Mouse (Mus musculus) liver, postnatal 0 days (tissue): ENCODE measurements around the gene 2210408I21Rik. TPM values are rescaled to one million over a fixed set of nuclear protein-coding genes. Genes with fewer than 3 reads are reported as not detected.

Experiments
- ATAC-seq: fragments of 200-750 bp; cut with Nextera tagmentation; 2 replicates; pipeline ENCODE4 v1.8.0; 2017; ENCODE audit warnings: mild to moderate bottlenecking, moderate library complexity
- DNase-seq: peaks from one replicate; pipeline ENCODE4 v3.0.0-alpha.2; 2016
- H3K27ac ChIP-seq: fragments of 300-500 bp; sonication (generic); 2 replicates; pipeline ENCODE4 v1.5.1; 2014; ENCODE audit warnings: antibody characterized with exemption, moderate library complexity, mild to moderate bottlenecking, low read depth
- H3K27me3 ChIP-seq: fragments of 300-500 bp; sonication (generic); 2 replicates; pipeline ENCODE4 v1.6.1; 2014; ENCODE audit warnings: low read length, control low read depth, mixed read lengths; ENCODE audit not compliant: insufficient read depth
- H3K36me3 ChIP-seq: fragments of 300-500 bp; sonication (generic); replicated peaks from 2 replicates; pipeline ENCODE4 v1.6.1; 2014; ENCODE audit warnings: mild to moderate bottlenecking, control low read depth, low read length, moderate library complexity, mixed read lengths; ENCODE audit not compliant: insufficient read depth
- H3K4me1 ChIP-seq: fragments of 300-500 bp; sonication (generic); 2 replicates; pipeline ENCODE4 v1.6.1; 2014; ENCODE audit warnings: antibody characterized with exemption, mild to moderate bottlenecking, control low read depth; ENCODE audit not compliant: insufficient read depth
- H3K4me2 ChIP-seq: fragments of 300-500 bp; sonication (generic); 2 replicates; pipeline ENCODE4 v1.6.1; 2014; ENCODE audit warnings: low read depth, mild to moderate bottlenecking, low read length, moderate library complexity, mixed read lengths
- H3K4me3 ChIP-seq: fragments of 300-500 bp; sonication (generic); 2 replicates; pipeline ENCODE4 v1.5.1; 2014; ENCODE audit warnings: low read depth, low read length
- H3K9ac ChIP-seq: fragments of 300-500 bp; sonication (generic); replicated peaks from 2 replicates; pipeline ENCODE4 v1.6.1; 2014; ENCODE audit warnings: mild to moderate bottlenecking, moderate library complexity
- H3K9me3 ChIP-seq: fragments of 300-500 bp; sonication (generic); 2 replicates; pipeline ENCODE4 v1.6.1; 2016; ENCODE audit warnings: mild to moderate bottlenecking, control low read depth, low read length, mixed read lengths
- CTCF ChIP-seq: sonication (generic); IDR thresholded peaks from 2 replicates; pipeline ENCODE4 v1.5.1; 2016; ENCODE audit warnings: antibody characterized with exemption, low read depth
- EP300 ChIP-seq: IDR thresholded peaks from 2 replicates; pipeline ENCODE4 v1.6.1; 2016; ENCODE audit warnings: antibody characterized with exemption, low read depth, mild to moderate bottlenecking
- WGBS: fragments of 180-500 bp; shearing (Covaris S2); extraction: QIAGEN DNeasy Blood & Tissue Kit; methylation state at CpG from one replicate; pipeline ENCODE4 v1.1.7; 2014; ENCODE audit not compliant: insufficient replicate concordance; 5-methylcytosine and 5-hydroxymethylcytosine counted together
- polyA plus RNA-seq: library from polyadenylated mRNA; unstranded; fragments of >200 nt; fragmentation: Nextera tagmentation; extraction: Ambion mirVana; gene quantifications from 2 replicates; pipeline ENCODE4 v1.2.1, GENCODE M21; 2015

Gene 2210408I21Rik
- polyA plus RNA-seq, 1 experiment from 2014 or later = 2.0 TPM

DNA sequence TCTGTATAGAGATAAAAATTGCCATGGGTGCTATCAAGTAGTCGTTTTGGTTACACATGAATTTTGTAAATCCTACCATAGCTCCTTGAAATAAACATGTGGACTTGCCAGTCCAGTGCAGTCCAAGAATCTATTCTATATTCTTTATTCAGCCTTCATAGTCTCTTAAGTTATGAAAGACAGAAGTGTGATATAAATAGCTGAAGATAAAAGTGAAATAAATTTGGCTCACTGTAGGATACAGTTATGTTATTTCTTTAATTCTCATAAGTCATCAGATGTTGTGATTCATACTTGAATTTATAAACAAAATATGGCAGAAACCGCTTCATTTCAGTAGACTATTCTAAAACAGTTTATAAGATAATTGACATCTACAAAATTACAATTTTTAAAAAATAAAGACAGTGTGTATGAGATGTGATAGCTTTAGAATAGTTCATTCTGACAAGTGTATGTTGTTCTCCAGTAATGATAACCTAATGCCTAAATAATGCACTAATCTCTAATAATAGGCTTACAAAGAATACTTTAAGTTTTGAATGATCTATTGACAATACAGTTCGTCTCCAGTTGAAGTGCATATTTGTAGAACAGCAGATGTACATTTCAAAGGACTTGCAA is 127.5 kb downstream of the 2210408I21Rik start:
- Histone ChIP-seq H3K9me3 (no peaks in the 10 kb centered on the region), H3K4me1 (no peaks in the 10 kb centered on the region), H3K4me3 (no peak overlapping the region), H3K36me3 (no peaks in the 10 kb centered on the region), H3K4me2 (no peak overlapping the region), H3K27ac (no peak overlapping the region), H3K9ac (no peak overlapping the region), H3K27me3 (no peaks in the 10 kb centered on the region)
- TF ChIP-seq CTCF (no peak), EP300 (no peak)
- 60% methylated on average over 3 of the region's 3 CpGs for WGBS
- ATAC-seq = no peak
- DNase-seq = no peak

DNA sequence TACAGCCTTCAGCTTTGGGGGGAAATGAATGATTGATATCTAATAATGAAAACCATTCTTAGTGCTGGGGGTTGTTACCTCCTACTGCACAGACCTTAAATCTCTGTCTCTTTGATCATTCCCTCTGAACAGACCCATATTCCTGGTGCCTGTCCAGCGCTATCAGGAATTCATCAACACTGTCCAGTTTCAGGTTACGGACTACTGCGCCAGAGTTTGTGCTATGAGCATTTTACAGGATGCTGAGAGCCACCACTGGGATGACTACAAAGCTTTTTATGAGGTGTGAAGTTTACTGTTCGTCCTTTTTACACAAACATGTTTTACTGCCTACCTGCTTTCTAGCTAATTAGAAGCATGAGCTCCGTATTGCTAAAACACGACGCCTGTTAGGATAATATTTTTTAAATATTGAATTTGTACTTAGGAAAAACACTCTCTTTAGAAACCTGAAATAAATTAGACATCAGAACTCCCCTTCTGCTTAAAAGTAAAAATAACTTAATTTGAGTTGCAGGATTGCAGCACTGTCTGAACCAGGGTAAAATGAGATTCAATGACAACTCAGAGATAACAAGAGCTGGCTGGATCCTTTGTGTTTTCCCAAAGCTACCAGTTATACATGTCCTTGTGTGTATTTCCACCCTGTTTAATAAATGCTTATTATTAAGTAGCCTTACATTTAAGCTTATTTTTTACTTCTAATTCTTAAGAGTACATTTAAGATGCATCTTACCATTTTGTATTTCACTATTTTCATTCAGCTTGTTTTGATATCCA is 128.2 kb downstream of the 2210408I21Rik start:
- Histone ChIP-seq H3K36me3 (no peaks in the 10 kb centered on the region), H3K4me1 (no peaks in the 10 kb centered on the region), H3K9ac (no peak overlapping the region), H3K4me2 (no peak overlapping the region), H3K9me3 (no peaks in the 10 kb centered on the region), H3K27ac (no peak overlapping the region), H3K27me3 (no peaks in the 10 kb centered on the region), H3K4me3 (no peak overlapping the region)
- TF ChIP-seq CTCF (no peak), EP300 (no peak)
- WGBS = 84% methylated on average over 7 of the region's 7 CpGs
- no peak for ATAC-seq
- DNase-seq = no peak

DNA sequence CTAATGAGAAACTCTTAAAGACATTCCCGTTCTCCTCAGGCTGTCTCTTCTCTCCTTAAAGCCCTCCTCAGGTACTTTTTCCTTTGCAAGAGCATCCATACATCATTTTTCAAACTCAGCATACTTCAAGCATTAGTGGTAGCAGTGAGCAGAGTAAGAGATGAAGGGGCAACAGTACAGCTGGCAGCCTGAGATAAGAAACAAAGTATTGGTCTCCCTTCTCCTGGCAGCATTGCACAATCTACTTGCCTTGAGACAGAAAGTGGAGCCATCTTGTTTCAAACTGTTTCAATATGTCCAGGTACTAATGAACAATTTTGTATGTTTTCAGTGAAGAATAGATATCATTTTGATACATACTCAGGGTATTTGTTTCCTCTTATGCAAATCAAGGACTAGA is 129.1 kb downstream of the 2210408I21Rik start:
- no peak overlapping the region for H3K9ac ChIP-seq
- no peak overlapping the region for H3K4me2 ChIP-seq
- no peaks in the 10 kb centered on the region for H3K9me3 ChIP-seq
- 65% methylated on average over 1 of the region's 1 CpGs for WGBS
- no peak overlapping the region for H3K4me3 ChIP-seq
- no peaks in the 10 kb centered on the region for H3K36me3 ChIP-seq
- no peaks in the 10 kb centered on the region for H3K27me3 ChIP-seq
- TF ChIP-seq EP300 = no peak
- TF ChIP-seq CTCF = no peak
- H3K4me1 ChIP-seq = no peaks in the 10 kb centered on the region
- no peak overlapping the region for H3K27ac ChIP-seq
- no peak for ATAC-seq
- no peak for DNase-seq

DNA sequence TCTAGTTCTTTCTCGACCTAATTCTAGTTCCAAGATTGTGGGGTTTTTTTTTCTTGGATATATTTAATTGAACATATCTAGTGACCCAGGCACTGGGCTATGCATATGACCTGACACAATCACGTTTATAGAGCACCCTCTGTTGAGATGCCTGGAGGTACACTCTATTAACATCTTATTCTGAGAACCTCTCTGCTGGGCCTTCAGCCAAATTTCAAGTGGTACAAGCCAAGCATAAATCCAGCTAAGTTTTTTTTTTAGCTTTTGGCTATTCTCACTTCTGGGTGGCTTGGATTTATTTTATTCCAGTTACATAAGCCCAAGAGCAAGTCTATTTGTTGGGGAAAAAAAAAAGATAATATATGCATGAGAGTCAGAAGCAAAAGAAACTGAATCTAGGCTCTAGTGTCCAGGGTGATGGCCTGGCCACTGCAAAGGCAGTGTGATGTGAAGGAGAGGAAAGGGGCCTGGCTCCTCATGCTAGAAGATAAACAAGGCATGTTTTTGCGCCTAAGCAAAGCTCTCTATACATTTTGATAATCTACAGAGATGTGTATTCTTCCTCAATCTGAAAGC is 139.9 kb downstream of the 2210408I21Rik start:
- no peaks in the 10 kb centered on the region for H3K4me1 ChIP-seq
- TF ChIP-seq EP300 (no peak), CTCF (no peak)
- H3K36me3 ChIP-seq = no peaks in the 10 kb centered on the region
- no peak for DNase-seq
- no peak overlapping the region for H3K4me2 ChIP-seq
- H3K4me3 ChIP-seq = no peak overlapping the region
- WGBS = 51% methylated on average over 3 of the region's 3 CpGs
- H3K9ac ChIP-seq = no peak overlapping the region
- no peak for ATAC-seq
- no peaks in the 10 kb centered on the region for H3K27me3 ChIP-seq
- H3K27ac ChIP-seq = no peak overlapping the region
- H3K9me3 ChIP-seq = no peaks in the 10 kb centered on the region

DNA sequence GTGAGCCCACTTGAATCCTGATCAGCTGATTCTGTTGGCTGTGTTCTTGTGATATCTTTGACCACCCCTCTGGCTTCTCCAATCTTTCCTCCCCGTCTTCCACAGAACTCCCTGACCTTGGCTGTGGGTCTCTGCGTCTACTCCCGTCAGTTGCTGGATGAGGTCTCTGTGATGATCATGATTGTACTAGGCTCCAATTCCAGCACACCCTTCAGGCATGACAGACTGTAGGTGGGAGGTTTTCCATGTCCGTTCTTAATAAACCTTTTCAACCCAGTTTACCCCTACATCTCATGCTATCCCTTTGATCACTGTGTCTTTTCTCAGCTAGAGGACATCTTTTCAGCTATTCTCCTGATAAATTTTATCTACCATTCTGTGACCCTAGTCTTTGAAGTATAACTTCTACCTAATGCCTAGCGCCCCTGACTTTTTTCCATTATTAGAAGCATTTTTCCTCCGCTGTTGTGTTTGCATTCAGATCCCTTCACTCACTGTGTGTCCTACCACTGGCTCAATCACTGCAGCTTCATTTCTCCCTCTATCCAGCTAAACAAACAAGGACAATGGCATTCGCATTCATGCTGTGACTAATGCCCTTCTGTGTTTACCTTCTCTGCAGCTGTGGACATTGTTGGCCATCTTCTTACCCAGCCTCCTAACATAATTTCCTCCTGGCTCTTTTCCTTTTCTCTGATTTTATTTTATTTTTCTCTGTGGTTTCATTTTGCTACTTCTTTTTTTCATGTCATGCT is 143.5 kb downstream of the 2210408I21Rik start:
- Histone ChIP-seq H3K4me3 (no peak overlapping the region), H3K4me1 (no peaks in the 10 kb centered on the region), H3K9me3 (no peaks in the 10 kb centered on the region), H3K27me3 (no peaks in the 10 kb centered on the region), H3K36me3 (no peaks in the 10 kb centered on the region), H3K27ac (no peak overlapping the region), H3K9ac (no peak overlapping the region), H3K4me2 (no peak overlapping the region)
- ATAC-seq (no peak), DNase-seq (no peak)
- no peak for TF ChIP-seq CTCF
- TF ChIP-seq EP300 = no peak
- 71% methylated on average over 7 of the region's 7 CpGs for WGBS

DNA sequence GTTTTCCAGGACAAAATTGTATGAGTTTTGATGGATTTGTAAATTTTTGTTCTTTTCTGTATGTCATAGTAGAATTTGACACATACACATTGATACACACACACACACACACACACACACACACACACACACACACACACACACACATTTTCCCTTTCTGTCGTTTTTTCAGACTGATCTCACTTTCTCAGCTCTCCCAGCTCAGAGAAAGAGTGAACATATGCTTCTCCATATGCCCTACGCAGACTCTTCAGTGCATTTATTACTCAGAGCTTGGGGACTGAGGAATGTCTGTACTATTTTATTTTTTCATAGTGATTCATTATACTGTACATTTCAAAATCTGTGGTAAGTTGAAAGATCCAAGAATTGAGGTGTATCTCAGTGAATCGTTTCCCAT is 160.2 kb downstream of the 2210408I21Rik start:
- no peak overlapping the region for H3K4me3 ChIP-seq
- WGBS = 66% methylated on average over 3 of the region's 3 CpGs
- ATAC-seq = no peak
- no peak for TF ChIP-seq EP300
- TF ChIP-seq CTCF = no peak
- H3K9me3 ChIP-seq = no peaks in the 10 kb centered on the region
- H3K27ac ChIP-seq = no peak overlapping the region
- no peaks in the 10 kb centered on the region for H3K27me3 ChIP-seq
- H3K9ac ChIP-seq = no peak overlapping the region
- H3K4me2 ChIP-seq = no peak overlapping the region
- no peaks in the 10 kb centered on the region for H3K4me1 ChIP-seq
- no peaks in the 10 kb centered on the region for H3K36me3 ChIP-seq
- no peak for DNase-seq
